Mouse (Mus musculus) kidney, adult 2 months (tissue): ENCODE results near the gene Zmym2. TPM values are rescaled to one million over a fixed set of nuclear protein-coding genes. Genes with fewer than 3 reads are reported as not detected.

Source experiments
- DNase-seq: peaks from one replicate; pipeline ENCODE4 v3.0.0; 2021
- H3K27ac ChIP-seq: fragments of 200-500 bp; 2 replicates; pipeline ENCODE4 v1.5.1; 2012; ENCODE audit warnings: low read depth, low read length, control low read depth, inconsistent platforms; ENCODE audit not compliant: insufficient read depth
- H3K27me3 ChIP-seq: fragments of 200-500 bp; replicated peaks from 2 replicates; pipeline ENCODE4 v1.6.1; 2012; ENCODE audit warnings: mild to moderate bottlenecking, moderate library complexity, low read length, inconsistent platforms; ENCODE audit not compliant: control insufficient read depth, insufficient read depth
- H3K36me3 ChIP-seq: fragments of 200-500 bp; 2 replicates; pipeline ENCODE4 v1.6.1; 2012; ENCODE audit warnings: mild to moderate bottlenecking, moderate library complexity, low read length, inconsistent platforms; ENCODE audit not compliant: control insufficient read depth, insufficient read depth
- H3K4me1 ChIP-seq: fragments of 200-500 bp; 2 replicates; pipeline ENCODE4 v1.6.1; 2011; ENCODE audit warnings: low read length; ENCODE audit not compliant: control insufficient read depth, insufficient read depth
- H3K4me3 ChIP-seq: fragments of 200-500 bp; 2 replicates; pipeline ENCODE4 v1.5.1; 2011; ENCODE audit warnings: mild to moderate bottlenecking, low read depth, low read length, control low read depth; ENCODE audit not compliant: insufficient read depth
- CTCF ChIP-seq: fragments of 200-500 bp; conservative IDR thresholded peaks from 2 replicates; pipeline ENCODE4 v1.5.1; 2011; ENCODE audit warnings: low read depth, mild to moderate bottlenecking, control low read depth, low read length, moderate library complexity, mixed read lengths; ENCODE audit not compliant: insufficient read depth, insufficient read length
- POLR2A ChIP-seq: fragments of 200-500 bp; IDR thresholded peaks from one replicate; pipeline ENCODE4 v1.6.1; 2011; ENCODE audit warnings: low read depth, low read length, control low read depth
- WGBS: fragments of 180-500 bp; shearing (Covaris S2); methylation state at CpG from one replicate; pipeline ENCODE4 v1.1.7; 2018; 5-methylcytosine and 5-hydroxymethylcytosine counted together
- polyA plus RNA-seq: library from polyadenylated mRNA; depleted of rRNA; stranded (reverse); fragments of >200 nt; gene quantifications from 2 replicates; pipeline ENCODE4 v1.2.3, GENCODE M21; 2012

The Zmym2 gene
- polyA plus RNA-seq, 1 experiment = 9.5 TPM

DNA sequence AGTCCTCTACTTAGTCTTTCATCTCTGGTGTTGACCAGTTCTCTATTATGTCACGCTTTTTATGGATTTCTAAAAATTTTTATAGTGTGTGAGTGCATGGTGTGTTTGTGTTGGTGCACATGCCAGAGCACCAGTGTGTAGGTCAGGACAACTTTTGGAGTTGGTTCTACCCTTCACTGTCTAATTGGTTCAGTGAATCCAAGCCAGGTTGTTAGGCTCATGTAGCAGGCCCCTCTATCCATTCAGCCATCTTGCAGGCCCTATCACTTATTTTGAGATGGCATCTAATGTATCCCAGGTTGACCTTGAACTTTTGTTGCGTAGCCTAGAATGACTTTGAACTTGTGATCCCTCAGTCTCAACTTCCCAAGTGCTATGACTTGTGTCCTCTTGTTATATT lies 2.0 kb downstream of the Zmym2 start:
- peaks cover 2% of the 10 kb centered on the region for H3K36me3 ChIP-seq
- TF ChIP-seq POLR2A (no peak), CTCF (no peak)
- no peak overlapping the region for H3K4me3 ChIP-seq
- no peak for DNase-seq
- no peaks in the 10 kb centered on the region for H3K27me3 ChIP-seq
- no peak overlapping the region for H3K27ac ChIP-seq
- WGBS = 64% methylated on average over 2 of the region's 2 CpGs
- peaks cover 14% of the 10 kb centered on the region for H3K4me1 ChIP-seq

DNA sequence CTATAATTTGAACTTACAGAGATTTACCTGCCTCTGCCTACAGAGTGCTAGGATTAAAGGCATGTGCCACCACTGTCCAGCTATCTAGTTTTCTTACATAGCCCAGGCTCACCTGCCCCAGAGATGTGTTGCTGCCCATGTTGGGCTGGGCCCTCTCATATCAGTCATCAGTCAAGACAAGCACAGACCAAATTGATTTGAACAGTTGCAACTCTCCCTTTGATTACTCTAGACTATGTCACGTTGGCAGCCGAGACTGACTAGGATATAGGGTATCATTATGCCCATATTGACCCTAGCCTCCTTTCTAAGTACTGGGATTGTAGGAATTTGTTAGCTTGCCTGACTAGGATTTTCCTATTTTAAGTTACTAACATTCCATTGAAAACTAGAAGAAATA lies 8.0 kb downstream of the Zmym2 start:
- Histone ChIP-seq H3K27ac (no peak overlapping the region), H3K36me3 (peaks cover 2% of the 10 kb centered on the region), H3K27me3 (no peaks in the 10 kb centered on the region), H3K4me1 (peaks cover 14% of the 10 kb centered on the region), H3K4me3 (no peak overlapping the region)
- WGBS = 86% methylated on average over 2 of the region's 2 CpGs
- no peak for TF ChIP-seq POLR2A
- no peak for TF ChIP-seq CTCF
- no peak for DNase-seq

DNA sequence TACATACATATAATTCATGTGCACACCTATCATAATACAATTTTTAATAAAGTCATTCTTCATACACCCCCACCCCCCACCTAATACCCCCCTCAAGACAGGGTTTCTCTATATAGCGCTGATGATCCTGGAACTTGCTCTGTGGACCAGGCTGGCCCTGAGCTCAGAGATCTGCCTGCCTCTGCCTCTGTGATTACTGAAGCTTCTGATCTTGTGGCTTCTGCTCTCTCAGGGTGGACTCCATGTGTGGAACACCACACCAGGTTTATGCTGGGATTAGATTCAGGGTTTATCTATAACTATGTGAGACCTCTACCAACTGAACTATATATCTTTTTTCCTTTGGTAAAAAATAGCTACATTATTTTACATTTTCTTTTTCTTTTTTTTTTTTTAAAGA lies 10.1 kb downstream of the Zmym2 start:
- H3K36me3 ChIP-seq = peaks cover 2% of the 10 kb centered on the region
- peaks cover 8% of the 10 kb centered on the region; the same call in 1 of the 2 replicates for H3K4me1 ChIP-seq
- H3K4me3 ChIP-seq = no peak overlapping the region
- H3K27me3 ChIP-seq = no peaks in the 10 kb centered on the region
- 98% methylated on average over 1 of the region's 1 CpGs for WGBS
- DNase-seq = no peak
- TF ChIP-seq CTCF = no peak
- no peak overlapping the region for H3K27ac ChIP-seq

DNA sequence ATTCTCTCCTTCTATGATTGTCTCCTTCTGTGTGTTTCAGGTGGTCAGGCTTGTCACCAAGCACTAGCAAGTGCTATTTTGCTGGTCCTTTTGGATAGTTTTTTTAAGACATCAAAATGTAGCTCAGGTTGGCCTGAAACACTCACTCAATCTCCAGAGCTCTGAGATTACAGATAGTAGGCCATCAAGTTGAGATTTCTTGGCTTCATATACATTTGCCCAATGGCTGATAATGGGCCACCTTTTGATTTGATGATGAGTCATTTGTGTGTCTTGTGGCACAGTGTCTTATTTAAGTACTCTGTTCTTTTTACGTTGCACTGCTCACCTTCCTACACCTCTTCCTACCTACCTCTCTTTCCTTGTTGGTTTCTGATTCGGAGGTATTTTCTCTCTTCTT lies 11.0 kb downstream of the Zmym2 start:
- no peak for DNase-seq
- TF ChIP-seq POLR2A (no peak), CTCF (no peak)
- H3K36me3 ChIP-seq = peaks cover 2% of the 10 kb centered on the region
- no peak overlapping the region for H3K27ac ChIP-seq
- H3K4me1 ChIP-seq = peaks cover 6% of the 10 kb centered on the region; the same call in 1 of the 2 replicates
- no peaks in the 10 kb centered on the region for H3K27me3 ChIP-seq
- 85% methylated on average over 2 of the region's 2 CpGs for WGBS
- no peak overlapping the region for H3K4me3 ChIP-seq

DNA sequence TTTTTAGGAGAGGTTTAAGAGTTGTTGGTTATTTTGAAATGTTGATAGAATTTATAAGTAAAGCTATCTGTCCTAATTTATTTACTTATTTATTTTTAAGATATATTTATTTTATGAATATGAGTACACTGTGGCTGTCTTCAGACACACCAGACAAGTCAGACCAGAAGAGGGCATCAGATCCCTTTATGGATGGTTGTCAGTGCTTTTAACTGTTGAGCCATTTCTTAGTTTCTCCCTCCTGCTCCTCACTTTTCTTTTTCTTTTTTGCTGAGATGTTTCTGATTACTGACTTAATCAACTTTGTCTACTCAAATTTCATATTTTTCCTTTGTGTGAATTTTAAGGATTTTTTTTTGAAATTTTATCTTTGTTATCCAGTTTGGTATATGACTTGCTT lies 13.2 kb downstream of the Zmym2 start:
- Histone ChIP-seq H3K4me3 (no peak overlapping the region), H3K4me1 (no peaks in the 10 kb centered on the region; the same call in 1 of the 2 replicates), H3K27ac (no peak overlapping the region), H3K27me3 (no peaks in the 10 kb centered on the region), H3K36me3 (peaks cover 1% of the 10 kb centered on the region; the same call in 1 of the 2 replicates)
- DNase-seq = no peak
- TF ChIP-seq POLR2A = no peak

DNA sequence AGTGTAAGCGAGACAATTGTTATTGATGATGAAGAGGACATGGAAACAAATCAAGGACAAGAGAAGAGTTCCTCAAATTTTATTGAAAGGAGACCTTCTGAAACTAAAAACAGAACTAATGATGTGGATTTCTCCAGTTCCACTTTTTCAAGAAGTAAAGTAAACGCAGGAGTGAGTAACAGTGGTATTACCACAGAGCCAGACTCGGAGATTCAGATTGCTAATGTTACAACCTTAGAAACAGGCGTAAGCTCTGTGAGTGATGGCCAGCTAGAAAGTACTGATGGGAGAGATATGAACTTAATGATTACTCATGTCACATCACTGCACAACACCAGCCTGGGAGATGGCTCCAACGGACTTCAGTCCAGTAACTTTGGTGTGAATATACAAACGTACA lies 16.6 kb downstream of the Zmym2 start:
- H3K4me1 ChIP-seq = peaks cover 3% of the 10 kb centered on the region; the same call in 1 of the 2 replicates
- no peak overlapping the region for H3K4me3 ChIP-seq
- DNase-seq = no peak
- TF ChIP-seq POLR2A = no peak
- TF ChIP-seq CTCF = no peak
- no peaks in the 10 kb centered on the region for H3K27me3 ChIP-seq
- H3K36me3 ChIP-seq = peaks cover 3% of the 10 kb centered on the region; the same call in 1 of the 2 replicates
- H3K27ac ChIP-seq = no peak overlapping the region
- WGBS = 69% methylated on average over 6 of the region's 6 CpGs

DNA sequence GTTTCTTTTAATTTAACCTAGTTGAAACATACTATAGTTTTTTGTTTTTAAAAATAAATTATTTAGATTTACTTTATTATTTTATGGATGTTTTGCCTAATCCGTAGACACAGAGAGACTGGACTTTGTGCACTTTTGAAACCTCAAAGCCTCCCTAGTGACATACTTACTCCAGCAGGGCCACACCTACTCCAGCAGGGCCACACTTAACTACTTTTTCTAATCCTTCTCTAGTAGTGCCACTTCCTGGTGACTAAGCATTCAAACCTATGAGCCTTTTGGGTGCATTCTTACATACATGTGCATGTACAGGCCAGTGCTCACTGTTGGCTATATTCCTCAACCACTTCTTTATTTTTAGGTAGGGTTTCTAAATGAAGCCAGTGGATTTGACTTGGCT lies 19.2 kb downstream of the Zmym2 start:
- peaks cover 3% of the 10 kb centered on the region; the same call in 1 of the 2 replicates for H3K36me3 ChIP-seq
- 67% methylated on average over 1 of the region's 1 CpGs for WGBS
- H3K27me3 ChIP-seq = no peaks in the 10 kb centered on the region
- H3K27ac ChIP-seq = no peak overlapping the region
- H3K4me3 ChIP-seq = no peak overlapping the region
- peak; percentile 11 for DNase-seq
- peaks cover 3% of the 10 kb centered on the region; the same call in 1 of the 2 replicates for H3K4me1 ChIP-seq
- TF ChIP-seq POLR2A = no peak
- no peak for TF ChIP-seq CTCF

DNA sequence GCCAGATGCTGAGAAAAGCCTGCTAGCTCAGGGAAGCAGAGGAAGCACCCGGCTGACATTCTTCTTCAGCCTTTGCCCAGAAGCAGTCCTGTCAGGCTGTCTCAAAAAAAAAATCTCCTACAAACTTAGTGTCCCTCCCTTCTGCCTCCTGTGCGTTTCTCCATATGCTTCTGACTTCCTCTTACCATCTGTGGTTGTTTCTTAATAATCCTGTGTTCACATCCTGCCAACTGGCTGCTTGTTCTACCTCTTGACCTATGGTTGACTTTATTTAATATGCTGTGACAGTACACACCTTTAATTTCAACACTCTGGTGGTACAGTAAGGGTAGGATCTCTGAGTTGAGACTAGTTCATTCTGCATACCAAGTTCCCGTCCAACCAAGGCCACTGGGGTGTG lies 32.1 kb downstream of the Zmym2 start:
- Histone ChIP-seq H3K27ac (no peak overlapping the region), H3K36me3 (peaks cover 6% of the 10 kb centered on the region), H3K4me1 (no peaks in the 10 kb centered on the region), H3K4me3 (no peak overlapping the region), H3K27me3 (no peaks in the 10 kb centered on the region)
- no peak for TF ChIP-seq CTCF
- no peak for TF ChIP-seq POLR2A
- WGBS = 56% methylated on average over 3 of the region's 3 CpGs
- no peak for DNase-seq
